Mouse (Mus musculus) stomach, embryonic 16.5 days (tissue): ENCODE measurements around the gene Col24a1. TPM values are rescaled to one million over a fixed set of nuclear protein-coding genes. Genes with fewer than 3 reads are reported as not detected.

Source experiments
- ATAC-seq: fragments of 200-750 bp; cut with Nextera tagmentation; 2 replicates; pipeline ENCODE4 v1.8.0; 2017; ENCODE audit warnings: moderate number of reproducible peaks, moderate TSS enrichment; ENCODE audit not compliant: insufficient read depth, low FRiP score
- H3K27ac ChIP-seq: fragments of 300-500 bp; sonication (generic); 2 replicates; pipeline ENCODE4 v1.5.1; 2014; ENCODE audit warnings: low read length
- H3K27me3 ChIP-seq: fragments of 300-500 bp; sonication (generic); 2 replicates; pipeline ENCODE4 v1.6.1; 2014; ENCODE audit warnings: low read length, control low read depth, mixed read lengths; ENCODE audit not compliant: control insufficient read depth, insufficient read depth
- H3K36me3 ChIP-seq: fragments of 300-500 bp; sonication (generic); 2 replicates; pipeline ENCODE4 v1.6.1; 2014; ENCODE audit warnings: low read length; ENCODE audit not compliant: control insufficient read depth, insufficient read depth
- H3K4me1 ChIP-seq: fragments of 300-500 bp; sonication (generic); 2 replicates; pipeline ENCODE4 v1.6.1; 2014; ENCODE audit warnings: low read length, control low read depth, mixed read lengths; ENCODE audit not compliant: control insufficient read depth, insufficient read depth
- H3K4me2 ChIP-seq: fragments of 300-500 bp; sonication (generic); 2 replicates; pipeline ENCODE4 v1.6.1; 2014; ENCODE audit warnings: low read depth, low read length, mixed read lengths
- H3K4me3 ChIP-seq: fragments of 300-500 bp; sonication (generic); replicated peaks from 2 replicates; pipeline ENCODE4 v1.5.1; 2014; ENCODE audit warnings: mild to moderate bottlenecking, low read length
- H3K9ac ChIP-seq: fragments of 300-500 bp; sonication (generic); 2 replicates; pipeline ENCODE4 v1.6.1; 2014; ENCODE audit warnings: low read length
- H3K9me3 ChIP-seq: fragments of 300-500 bp; sonication (generic); replicated peaks from 2 replicates; pipeline ENCODE4 v1.6.1; 2016; ENCODE audit warnings: low read length, control low read depth; ENCODE audit not compliant: control insufficient read depth
- WGBS: fragments of 180-500 bp; shearing (Covaris S2); extraction: QIAGEN DNeasy Blood & Tissue Kit; methylation state at CpG from one replicate; pipeline ENCODE4 v1.1.7; 2014; 5-methylcytosine and 5-hydroxymethylcytosine counted together
- polyA plus RNA-seq: library from polyadenylated mRNA; unstranded; fragments of >200 nt; fragmentation: Nextera tagmentation; extraction: Ambion mirVana; gene quantifications from 2 replicates; pipeline ENCODE4 v1.2.1, GENCODE M21; 2015

Col24a1 gene
- polyA plus RNA-seq, 1 experiment from 2014 or later, result 4.3 TPM

- Histone ChIP-seq H3K27ac (no peak overlapping the region), H3K4me3 (no peak overlapping the region), H3K36me3 (peaks cover 17% of the 10 kb centered on the region; the same call in 1 of the 2 replicates), H3K9ac (no peak overlapping the region), H3K4me2 (no peak overlapping the region), H3K9me3 (no peaks in the 10 kb centered on the region), H3K27me3 (no peaks in the 10 kb centered on the region), H3K4me1 (no peaks in the 10 kb centered on the region)
- 85% methylated on average over 4 of the region's 4 CpGs for WGBS
- no peak for ATAC-seq
These were observed 290.8 kb downstream of the Col24a1 start for GRCm38 (mm10) chr3:145583043-145583442.

- H3K9me3 ChIP-seq, result no peaks in the 10 kb centered on the region
- H3K4me2 ChIP-seq, result no peak overlapping the region
- no peaks in the 10 kb centered on the region for H3K27me3 ChIP-seq
- H3K27ac ChIP-seq, result no peak overlapping the region
- peaks cover 17% of the 10 kb centered on the region; the same call in 1 of the 2 replicates for H3K36me3 ChIP-seq
- no peak overlapping the region for H3K9ac ChIP-seq
- ATAC-seq, result no peak
- H3K4me1 ChIP-seq, result no peaks in the 10 kb centered on the region
- WGBS, result 46% methylated on average over 3 of the region's 3 CpGs
- H3K4me3 ChIP-seq, result no peak overlapping the region
These were observed 291.4 kb downstream of the Col24a1 start for GRCm38 (mm10) chr3:145583522-145584200.

DNA sequence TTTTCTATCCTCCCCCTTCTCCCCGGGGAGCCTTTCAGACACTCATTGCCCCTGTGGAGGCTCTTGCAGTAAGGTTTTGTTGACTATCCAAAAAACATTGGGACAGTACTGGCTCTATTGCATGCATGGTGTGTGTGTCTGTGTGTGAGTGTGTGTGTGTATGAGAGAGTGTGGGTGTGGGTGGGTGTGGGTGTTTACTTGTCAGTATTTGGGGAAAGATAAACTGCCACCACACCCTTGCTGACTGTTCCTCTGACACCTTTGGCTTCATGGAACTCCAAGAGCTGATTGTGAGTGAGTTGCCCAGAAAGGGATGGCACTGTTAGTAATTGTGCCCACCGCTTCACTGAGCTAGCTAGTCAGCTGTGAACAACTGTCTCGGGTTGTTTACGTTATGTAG is 298.3 kb downstream of the Col24a1 start:
- H3K27ac ChIP-seq, result no peak overlapping the region
- H3K4me1 ChIP-seq, result no peaks in the 10 kb centered on the region
- H3K9me3 ChIP-seq, result no peaks in the 10 kb centered on the region
- no peak overlapping the region for H3K9ac ChIP-seq
- no peak for ATAC-seq
- 79% methylated on average over 4 of the region's 4 CpGs for WGBS
- H3K27me3 ChIP-seq, result no peaks in the 10 kb centered on the region
- H3K36me3 ChIP-seq, result peaks cover 18% of the 10 kb centered on the region; the same call in 1 of the 2 replicates
- no peak overlapping the region for H3K4me3 ChIP-seq
- H3K4me2 ChIP-seq, result no peak overlapping the region

- no peak overlapping the region for H3K4me3 ChIP-seq
- H3K27me3 ChIP-seq, result no peaks in the 10 kb centered on the region
- ATAC-seq, result no peak
- H3K4me2 ChIP-seq, result no peak overlapping the region
- WGBS, result 89% methylated on average over 6 of the region's 6 CpGs
- no peaks in the 10 kb centered on the region for H3K4me1 ChIP-seq
- no peaks in the 10 kb centered on the region for H3K9me3 ChIP-seq
- H3K27ac ChIP-seq, result no peak overlapping the region
- peaks cover 11% of the 10 kb centered on the region; the same call in 1 of the 2 replicates for H3K36me3 ChIP-seq
- H3K9ac ChIP-seq, result no peak overlapping the region
These were observed 299.7 kb downstream of the Col24a1 start for GRCm38 (mm10) chr3:145591841-145592542.

DNA sequence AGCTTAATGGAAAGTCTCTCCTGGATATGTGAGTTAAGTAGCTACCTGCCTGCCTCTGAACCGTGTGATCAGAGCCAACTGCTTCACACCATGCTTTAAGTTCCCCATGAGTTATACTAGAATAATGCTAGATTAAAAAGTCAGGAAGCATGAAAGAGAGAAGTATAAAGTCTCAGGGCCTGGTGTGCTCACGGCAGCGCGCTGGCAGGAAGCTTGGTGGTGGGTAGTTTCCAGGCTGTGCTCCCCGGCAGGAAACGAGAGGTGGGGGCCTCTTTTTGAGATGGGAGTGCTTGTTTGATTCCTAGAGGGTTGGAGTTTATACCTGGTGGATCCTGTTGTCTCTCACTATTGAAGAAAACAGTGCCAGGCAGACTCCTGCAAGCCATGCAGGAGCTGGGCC is 303.1 kb downstream of the Col24a1 start:
- H3K4me2 ChIP-seq, result no peak overlapping the region
- no peak overlapping the region for H3K27ac ChIP-seq
- 86% methylated on average over 6 of the region's 6 CpGs for WGBS
- peaks cover 10% of the 10 kb centered on the region; the same call in 1 of the 2 replicates for H3K36me3 ChIP-seq
- H3K27me3 ChIP-seq, result no peaks in the 10 kb centered on the region
- no peak overlapping the region for H3K9ac ChIP-seq
- H3K4me3 ChIP-seq, result no peak overlapping the region
- ATAC-seq, result no peak
- peaks cover under 1% of the 10 kb centered on the region; the same call in 1 of the 2 replicates for H3K4me1 ChIP-seq
- H3K9me3 ChIP-seq, result no peaks in the 10 kb centered on the region

DNA sequence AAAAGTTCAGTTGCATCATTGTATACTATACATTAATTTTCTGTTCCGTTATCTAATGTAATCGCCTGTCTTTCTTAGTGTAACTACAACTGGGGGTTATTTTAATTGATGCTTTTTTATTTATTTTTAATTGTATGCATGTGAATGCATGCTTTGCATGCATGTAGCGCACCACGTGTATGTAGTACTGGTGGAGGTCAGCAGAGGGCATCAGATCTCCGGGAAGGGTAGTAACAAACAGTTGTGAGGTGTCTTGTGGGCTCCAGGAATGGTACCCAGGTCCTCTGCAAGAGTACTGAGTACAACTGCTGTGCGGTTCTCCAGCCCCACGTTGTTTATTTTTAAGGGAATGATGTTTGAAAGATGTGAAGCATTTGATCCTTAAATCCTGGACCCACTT is 306.8 kb downstream of the Col24a1 start:
- Histone ChIP-seq H3K9me3 (no peaks in the 10 kb centered on the region), H3K4me2 (no peak overlapping the region), H3K27ac (no peak overlapping the region), H3K36me3 (peaks cover 7% of the 10 kb centered on the region; the same call in 1 of the 2 replicates), H3K4me3 (no peak overlapping the region), H3K9ac (no peak overlapping the region), H3K4me1 (peaks cover 18% of the 10 kb centered on the region), H3K27me3 (no peaks in the 10 kb centered on the region)
- no peak for ATAC-seq
- WGBS, result 89% methylated on average over 7 of the region's 7 CpGs

GRCm38 (mm10) chr3:145600801-145601200 is 308.5 kb downstream of the Col24a1 start:
- 46% methylated on average over 6 of the region's 6 CpGs for WGBS
- Histone ChIP-seq H3K9me3 (no peaks in the 10 kb centered on the region), H3K4me3 (no peak overlapping the region), H3K27ac (0 out of 2 replicates have a peak overlapping the region, but pooled peaks have one; percentile 10), H3K9ac (no peak overlapping the region), H3K4me2 (no peak overlapping the region), H3K36me3 (peaks cover 14% of the 10 kb centered on the region; the same call in 1 of the 2 replicates), H3K27me3 (no peaks in the 10 kb centered on the region), H3K4me1 (peaks cover 20% of the 10 kb centered on the region)
- peak; percentile 81; the same call in 1 of the 2 replicates for ATAC-seq

DNA sequence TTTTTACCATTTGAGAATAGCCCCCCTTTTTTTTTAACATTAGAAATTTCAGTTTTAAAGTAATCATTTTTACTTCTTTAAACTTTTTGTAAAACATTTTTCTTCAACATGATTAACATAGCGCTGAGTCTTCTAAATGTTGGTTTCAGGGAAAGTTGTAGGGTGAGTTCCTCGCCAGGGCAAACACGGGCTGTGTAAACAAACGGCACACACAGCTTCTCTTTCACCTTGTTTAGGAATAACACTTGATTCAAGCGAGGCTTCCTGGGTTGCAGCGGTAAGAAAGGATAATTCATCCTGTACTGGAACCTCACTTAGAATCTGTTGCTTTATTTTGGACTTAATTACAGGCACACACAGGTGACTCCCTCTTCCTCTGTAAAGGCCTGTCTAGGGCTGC is 309.1 kb downstream of the Col24a1 start:
- H3K36me3 ChIP-seq, result peaks cover 14% of the 10 kb centered on the region; the same call in 1 of the 2 replicates
- no peaks in the 10 kb centered on the region for H3K9me3 ChIP-seq
- peak overlapping the region; percentile 77 for H3K27ac ChIP-seq
- no peak overlapping the region for H3K4me3 ChIP-seq
- H3K4me2 ChIP-seq, result peak overlapping the region; percentile 19; the same call in 1 of the 2 replicates
- no peak overlapping the region for H3K9ac ChIP-seq
- ATAC-seq, result peak; percentile 48; the same call in 1 of the 2 replicates
- H3K4me1 ChIP-seq, result peaks cover 20% of the 10 kb centered on the region
- WGBS, result 39% methylated on average over 6 of the region's 6 CpGs
- H3K27me3 ChIP-seq, result no peaks in the 10 kb centered on the region
